Mouse (Mus musculus): ENCODE measurements around the gene Nlrp2.

DNA sequence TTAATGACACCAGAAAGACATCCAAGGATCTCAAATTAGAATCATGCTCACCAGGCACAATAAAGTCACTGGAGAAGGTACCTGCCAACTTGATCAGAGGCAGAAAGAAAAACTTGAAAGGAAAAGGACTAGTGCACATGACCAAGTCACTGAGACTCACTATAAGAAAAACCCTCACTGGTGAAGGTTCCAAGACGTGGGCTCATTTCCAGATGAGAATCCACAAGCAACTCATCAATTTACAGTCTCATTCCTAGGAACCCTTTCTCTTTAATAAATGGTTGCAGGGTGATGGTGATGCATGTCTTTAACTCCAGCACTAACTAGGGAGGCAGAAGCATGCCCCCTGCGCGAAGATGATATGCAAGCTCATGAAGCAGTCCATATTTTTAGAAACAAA is 87.8 kb downstream of the Nlrp2 start:
- TF ChIP-seq GATA1 (IDR thresholded peaks at IDR 0.05; ENCODE audit: low read length) = no peak
- TF ChIP-seq TAL1 (IDR thresholded peaks at IDR 0.05; ENCODE audit: low read length) = no peak

Data from erythroblast, embryonic 14.5 days (primary cell).